Mouse (Mus musculus) gastrocnemius, adult 2 months (tissue): ENCODE data around the gene Gm27021. TPM values are rescaled to one million over a fixed set of nuclear protein-coding genes. Genes with fewer than 3 reads are reported as not detected.
A peak's percentile ranks its signal among the peaks of the same experiment; 100 is the strongest.

Experiments used
- DNase-seq: peaks from one replicate; pipeline ENCODE4 v3.0.0; 2022
- H3K27ac ChIP-seq: fragments of 200-600 bp; 2 replicates; pipeline ENCODE4 v1.8.1; 2022; ENCODE audit warnings: mild to moderate bottlenecking
- H3K4me3 ChIP-seq: fragments of 200-600 bp; 2 replicates; pipeline ENCODE4 v1.8.1; 2022; ENCODE audit warnings: mild to moderate bottlenecking, moderate library complexity
- CTCF ChIP-seq: fragments of 200-600 bp; IDR thresholded peaks from 2 replicates; pipeline ENCODE4 v1.8.1; 2022; ENCODE audit warnings: antibody characterized with exemption, mild to moderate bottlenecking, moderate library complexity
- intact Hi-C: fragments of 180-260 bp; cut with DNase I; formaldehyde crosslinking; loops from one replicate; pipeline ENCODE4 v1.15.1; 2025
- total RNA-seq, 2 experiments: library from RNA; stranded (reverse); gene quantifications; 2 replicates each; pipeline ENCODE4 v1.2.3; 2021

Gm27021 gene
- total RNA-seq, 2 experiments from 2014 or later, result not detected

DNA sequence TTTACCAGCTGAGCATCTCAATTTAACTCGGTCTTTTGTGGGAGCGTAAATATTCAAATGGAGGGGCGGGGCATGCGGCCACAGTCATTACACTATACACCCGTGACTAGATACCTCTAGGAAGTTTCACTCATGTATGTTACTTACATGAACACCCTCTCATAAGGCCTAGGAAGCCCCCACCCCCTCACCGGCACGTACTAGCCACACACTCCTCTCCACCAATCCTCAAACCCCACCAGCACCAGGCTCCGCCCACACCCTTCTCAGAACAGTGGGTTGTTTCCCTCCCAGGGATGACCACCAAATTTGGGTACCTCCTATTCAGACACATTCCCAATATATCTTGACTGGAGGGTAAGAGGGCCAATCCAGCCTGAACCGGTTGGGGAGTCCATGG lies 60.4 kb downstream of the Gm27021 start:
- DNase-seq, result no peak
- no peak overlapping the region for H3K27ac ChIP-seq
- H3K4me3 ChIP-seq, result peak overlapping the region; percentile 27
- TF ChIP-seq CTCF, result no peak
- intact Hi-C loops, result no loop called here

DNA sequence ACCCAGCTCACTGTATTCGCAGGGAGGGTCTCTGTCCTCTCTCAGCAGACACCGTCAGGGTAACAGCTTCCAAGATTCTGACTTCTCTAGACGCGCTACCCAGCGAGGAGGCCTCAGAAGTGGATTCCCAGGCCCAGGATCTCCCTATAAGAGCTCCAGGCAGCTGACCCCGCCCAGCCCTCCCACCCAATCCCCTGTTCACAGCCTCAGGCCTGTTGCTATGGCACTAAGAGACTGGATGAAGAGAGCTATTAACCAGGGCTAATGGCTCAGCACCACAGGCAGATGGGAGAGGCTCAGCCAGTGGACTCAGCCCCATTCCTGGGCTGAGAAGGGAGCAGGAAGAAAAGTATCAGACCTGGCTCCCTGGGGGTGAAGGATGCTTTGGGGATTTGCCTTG lies 65.2 kb downstream of the Gm27021 start:
- intact Hi-C loops, result no loop called here
- DNase-seq, result no peak
- Histone ChIP-seq H3K27ac (no peak overlapping the region), H3K4me3 (no peak overlapping the region)
- no peak for TF ChIP-seq CTCF

DNA sequence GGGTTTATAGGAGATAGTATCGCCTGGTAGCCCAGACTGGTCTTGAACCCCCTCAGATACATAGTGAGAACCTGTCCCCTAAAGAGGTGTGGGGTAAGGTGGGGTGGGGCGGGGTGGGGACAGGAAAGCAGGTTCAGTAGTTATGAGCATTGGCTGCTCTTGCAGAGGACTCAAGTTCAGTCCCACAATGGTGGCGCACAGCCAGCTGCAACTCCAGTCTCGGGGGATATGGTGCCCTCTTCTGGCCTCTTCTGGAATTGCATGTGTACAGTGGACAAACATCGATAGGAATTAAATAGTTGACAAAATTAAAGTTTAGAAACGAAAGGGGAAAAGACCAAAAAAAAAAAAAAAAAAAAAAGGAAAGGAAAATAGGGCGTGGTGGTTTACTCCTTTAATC lies 68.4 kb downstream of the Gm27021 start:
- DNase-seq, result peak; percentile 83
- H3K4me3 ChIP-seq, result no peak overlapping the region
- intact Hi-C loops, result loop anchor here (5.0 kb wide), 2 partner anchors 297 to 422 kb away; partner anchors contain the start of gene Fam92b
- H3K27ac ChIP-seq, result no peak overlapping the region
- peak; percentile 84 for TF ChIP-seq CTCF

DNA sequence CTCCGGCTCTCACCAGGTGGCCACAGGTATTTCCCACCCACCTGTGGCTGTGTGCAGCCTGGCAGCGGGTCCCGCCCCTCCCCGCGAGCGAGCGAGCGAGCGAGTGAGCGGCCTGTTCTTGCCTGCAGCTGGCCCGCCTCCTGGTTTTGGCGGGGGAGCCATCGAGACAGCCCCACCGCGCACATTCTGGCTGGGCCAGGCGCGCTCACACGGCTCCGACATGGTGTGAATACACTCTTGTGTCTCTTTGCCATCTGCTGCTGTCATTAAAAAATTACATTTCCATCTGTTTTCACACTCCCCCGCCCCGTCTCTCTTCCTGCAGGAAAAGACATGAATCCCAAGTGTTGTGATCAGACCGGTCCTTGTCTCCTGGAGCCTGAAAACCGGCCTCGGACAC lies 69.3 kb downstream of the Gm27021 start:
- no peak for TF ChIP-seq CTCF
- intact Hi-C loops, result loop anchor here (5.0 kb wide), 2 partner anchors 296 to 421 kb away; partner anchors contain the start of gene Fam92b
- peak; percentile 57 for DNase-seq
- H3K4me3 ChIP-seq, result peak overlapping the region; percentile 52
- H3K27ac ChIP-seq, result peak overlapping the region; percentile 35; the same call in 1 of the 2 replicates

DNA sequence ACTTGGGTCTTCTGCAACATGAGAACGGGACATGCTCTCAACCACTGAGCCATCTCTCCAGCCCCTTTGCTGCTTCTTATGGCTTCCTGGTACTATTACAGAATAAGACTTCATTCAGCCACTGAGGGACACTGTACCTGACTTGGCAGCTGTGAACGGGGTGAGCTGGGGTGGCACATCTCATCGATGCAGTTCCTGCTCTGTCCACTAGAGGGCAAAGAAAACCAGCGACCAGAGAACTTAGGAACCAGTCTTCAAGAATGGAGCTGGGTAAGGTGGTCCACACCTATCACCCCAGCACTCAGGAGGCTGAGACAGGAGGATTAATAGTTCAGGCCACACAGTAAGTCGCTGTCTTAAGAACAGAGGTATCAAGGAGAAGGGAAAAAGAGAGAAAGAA lies 71.9 kb downstream of the Gm27021 start:
- intact Hi-C loops, result loop anchor here (5.0 kb wide), 2 partner anchors 294 to 419 kb away; partner anchors contain the start of gene Fam92b
- Histone ChIP-seq H3K27ac (no peak overlapping the region), H3K4me3 (no peak overlapping the region)
- TF ChIP-seq CTCF, result peak; percentile 90
- peak; percentile 63 for DNase-seq

DNA sequence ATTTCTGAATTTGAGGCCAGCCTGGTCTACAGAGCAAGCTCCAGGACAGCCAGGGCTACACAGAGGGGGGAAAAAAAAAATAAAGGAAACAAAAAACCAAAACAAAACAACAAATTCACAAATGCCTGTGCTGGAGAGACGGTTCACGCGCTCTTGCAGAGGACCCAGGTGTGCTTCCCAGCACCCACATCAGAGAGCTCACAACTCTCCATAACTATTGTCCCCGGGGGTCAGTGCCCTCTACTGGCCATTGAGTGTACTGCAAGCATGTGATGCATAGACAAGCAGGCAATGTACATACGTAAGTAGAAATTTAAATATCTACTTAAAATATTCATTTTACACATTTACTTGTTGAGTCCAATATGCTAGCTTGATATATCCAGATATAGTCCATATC lies 73.3 kb downstream of the Gm27021 start:
- TF ChIP-seq CTCF, result peak; percentile 67
- DNase-seq, result no peak
- intact Hi-C loops, result loop anchor here (5.0 kb wide), 1 partner anchor 312 kb away; no protein-coding TSS in a partner anchor
- no peak overlapping the region for H3K27ac ChIP-seq
- H3K4me3 ChIP-seq, result no peak overlapping the region

DNA sequence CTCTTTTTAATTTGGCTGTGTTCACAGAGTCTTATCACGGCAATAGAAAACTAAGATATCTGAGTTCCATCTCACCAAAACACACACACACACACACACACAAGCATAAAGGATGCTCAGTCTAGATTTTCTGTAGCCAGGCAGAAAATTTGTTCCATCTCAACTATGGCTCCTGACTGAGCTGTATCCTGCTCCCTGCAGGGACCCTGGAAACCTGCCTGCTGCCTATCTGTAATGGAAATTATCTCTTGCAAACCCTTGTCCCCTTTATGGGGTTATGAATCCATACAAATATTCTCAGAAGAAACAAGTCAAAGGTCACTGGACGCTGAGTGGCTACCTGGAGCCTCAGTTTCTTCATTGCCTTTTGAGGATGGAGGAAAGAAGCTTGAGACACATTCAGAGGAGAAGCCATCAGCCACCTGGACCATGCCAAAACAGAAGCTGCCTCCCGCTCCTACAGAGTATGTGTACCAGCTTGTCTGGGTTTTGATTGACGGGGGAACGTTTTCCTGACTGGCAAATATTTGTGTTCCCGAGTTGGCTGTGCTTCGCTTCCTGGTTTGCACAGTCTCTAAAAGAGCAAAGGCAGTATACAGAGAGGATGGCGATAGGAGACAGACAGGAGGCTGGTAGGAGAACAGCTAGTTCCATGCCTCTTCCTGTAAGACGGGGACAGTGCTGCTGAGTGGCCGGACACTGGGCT lies 76.1 kb downstream of the Gm27021 start:
- no peak overlapping the region for H3K27ac ChIP-seq
- H3K4me3 ChIP-seq, result no peak overlapping the region
- no peak for TF ChIP-seq CTCF
- intact Hi-C loops, result loop anchor here (5.0 kb wide), 1 partner anchor 309 kb away; no protein-coding TSS in a partner anchor
- no peak for DNase-seq

DNA sequence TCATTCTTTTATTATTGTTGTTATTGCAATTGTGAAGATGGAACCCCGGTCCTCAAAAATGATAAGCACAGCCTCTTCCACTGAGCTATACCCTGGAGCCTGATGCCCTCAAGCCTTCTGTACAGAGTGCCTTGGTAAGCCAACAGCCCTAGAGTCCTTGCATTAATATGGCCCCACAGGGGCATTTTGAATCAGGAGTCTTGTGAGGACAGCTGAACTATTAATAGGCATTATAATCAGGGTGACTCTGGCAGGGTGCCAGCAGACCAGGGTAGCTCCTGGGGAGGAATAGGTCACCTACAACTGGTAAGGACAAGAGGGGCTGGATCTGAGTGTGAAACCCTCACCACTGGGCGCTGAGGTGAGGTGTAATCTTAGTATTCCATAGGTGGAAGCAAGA lies 78.0 kb downstream of the Gm27021 start:
- intact Hi-C loops, result loop anchor here (5.0 kb wide), 1 partner anchor 308 kb away; no protein-coding TSS in a partner anchor
- Histone ChIP-seq H3K4me3 (peak overlapping the region; percentile 75), H3K27ac (peak overlapping the region; percentile 74)
- no peak for TF ChIP-seq CTCF
- peak; percentile 60 for DNase-seq

DNA sequence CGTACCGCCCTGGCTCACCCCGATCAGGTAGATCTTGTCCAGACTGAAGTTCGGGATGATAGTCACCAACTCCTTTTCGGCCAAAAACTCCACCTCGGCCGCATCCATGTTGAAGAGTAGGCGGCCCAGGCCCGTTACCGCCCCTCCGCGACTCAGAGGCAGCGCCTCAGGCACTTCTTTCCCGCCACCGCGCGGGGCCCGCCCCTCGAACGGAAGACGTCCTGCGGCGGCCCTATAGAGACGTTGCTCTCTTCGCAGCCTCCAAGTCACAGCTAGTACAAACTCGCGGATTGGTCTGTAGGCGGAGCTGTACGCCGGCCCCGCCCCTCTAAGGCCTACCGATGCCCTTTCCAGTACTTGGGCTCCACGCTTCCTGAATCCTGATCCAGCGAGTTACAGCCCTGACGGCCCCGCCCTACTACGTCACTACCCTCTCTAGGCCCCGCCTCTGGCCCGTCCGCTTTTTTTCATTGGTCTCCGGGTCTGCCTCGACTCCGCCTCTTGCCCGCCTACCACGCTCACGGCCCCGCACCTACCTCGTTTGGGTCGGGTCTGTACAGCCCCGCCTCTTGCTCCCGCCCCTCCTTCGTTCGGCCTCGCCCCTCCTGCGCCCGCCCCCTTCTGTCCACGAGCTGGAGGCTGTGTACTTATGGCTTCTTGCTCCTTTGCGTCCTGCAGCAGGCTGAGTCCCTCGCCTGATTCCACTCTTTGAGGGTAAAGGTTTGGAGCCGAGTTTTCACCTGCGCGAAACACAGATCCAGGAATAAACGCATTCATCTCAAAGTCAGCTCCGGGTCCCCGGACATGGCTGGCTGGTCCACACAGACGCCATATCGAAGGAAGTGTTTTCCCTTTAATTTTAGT lies 78.7 kb downstream of the Gm27021 start, which contains the start of gene Gins2:
Gins2 (minus strand) TSS at position 397 of the 864 bp plus-strand sequence.
- peak within 1 kb of the TSS; percentile 74 for H3K27ac ChIP-seq
- DNase-seq, result peak; percentile 99
- intact Hi-C loops, result no loop called here
- TF ChIP-seq CTCF, result peak; percentile 6; the same call in 1 of the 2 replicates
- H3K4me3 ChIP-seq, result peak within 1 kb of the TSS; percentile 75

DNA sequence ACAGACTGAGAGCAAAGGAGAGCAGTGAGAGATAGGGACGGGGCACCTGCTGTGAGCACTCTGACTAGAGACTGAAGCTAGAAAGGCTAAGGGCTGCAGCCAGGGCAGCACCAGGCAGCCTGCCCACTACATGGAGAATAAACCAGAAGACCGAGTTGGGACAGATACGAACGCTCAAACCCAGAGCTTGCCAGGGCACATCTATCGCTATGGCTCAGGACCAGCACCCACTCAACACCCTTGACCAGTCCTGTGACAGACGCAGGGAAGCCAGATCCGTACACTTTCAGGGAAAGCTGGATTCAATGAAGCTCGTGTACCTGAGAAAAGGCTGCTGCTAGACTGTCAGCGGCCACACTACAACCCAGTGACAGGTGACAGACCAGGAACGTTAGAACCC lies 82.4 kb downstream of the Gm27021 start:
- intact Hi-C loops, result no loop called here
- no peak for TF ChIP-seq CTCF
- no peak overlapping the region for H3K4me3 ChIP-seq
- no peak overlapping the region for H3K27ac ChIP-seq
- DNase-seq, result peak; percentile 8

DNA sequence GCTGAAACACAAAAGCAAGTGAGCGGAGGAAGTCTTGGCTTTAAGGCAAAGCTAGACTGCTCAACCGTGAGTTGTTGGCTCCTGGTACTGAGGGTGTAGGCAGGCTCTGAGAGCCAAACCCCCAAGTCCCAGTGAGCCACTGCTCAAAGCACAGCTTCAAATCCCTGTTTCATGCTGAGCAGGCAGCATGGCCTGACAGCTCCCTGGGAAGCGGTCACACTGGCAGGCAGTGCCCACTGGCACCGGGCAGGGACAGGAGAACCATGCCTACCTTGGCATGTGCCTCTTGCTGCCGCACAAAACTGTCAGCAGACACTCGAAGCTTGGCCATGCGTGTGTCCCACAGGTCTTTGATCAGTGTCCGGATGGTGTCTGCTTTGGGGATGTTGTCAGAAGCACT lies 86.1 kb downstream of the Gm27021 start:
- intact Hi-C loops, result no loop called here
- H3K4me3 ChIP-seq, result no peak overlapping the region
- no peak for DNase-seq
- no peak for TF ChIP-seq CTCF
- H3K27ac ChIP-seq, result no peak overlapping the region

DNA sequence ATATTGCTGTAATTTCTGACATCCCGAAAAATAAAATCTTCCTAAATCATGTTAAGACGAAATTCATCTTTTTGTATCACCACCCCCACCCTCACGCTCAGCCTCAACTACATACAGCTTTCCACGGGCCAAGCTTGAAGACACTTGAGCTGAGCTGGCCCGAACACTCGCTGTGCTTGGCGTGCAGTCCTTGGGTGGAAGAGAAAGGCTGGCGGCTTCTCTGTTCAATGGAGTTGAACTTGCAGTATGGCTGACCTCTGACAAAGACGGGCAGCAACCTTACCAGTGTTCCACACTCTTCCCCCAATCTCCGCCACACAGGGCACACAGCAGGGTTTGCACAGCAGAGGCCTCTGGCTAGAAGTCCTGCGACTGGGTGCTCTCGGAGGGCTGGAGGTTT lies 86.5 kb downstream of the Gm27021 start:
- TF ChIP-seq CTCF, result no peak
- no peak overlapping the region for H3K4me3 ChIP-seq
- intact Hi-C loops, result no loop called here
- DNase-seq, result no peak
- no peak overlapping the region for H3K27ac ChIP-seq
